Mouse (Mus musculus): ENCODE measurements around the gene Gm6880.

- TF ChIP-seq ZNF384 (IDR thresholded peaks at IDR 0.05; ENCODE audit: low read depth, low read length) (no peak), HCFC1 (IDR thresholded peaks at IDR 0.05; ENCODE audit: borderline replicate concordance, insufficient read depth, low read length) (no peak), CHD2 (IDR thresholded peaks at IDR 0.05; ENCODE audit: low read depth, low read length) (no peak), ZC3H11A (IDR thresholded peaks at IDR 0.05; ENCODE audit: borderline replicate concordance, low read depth, low read length) (no peak), MAFK (IDR thresholded peaks at IDR 0.05; ENCODE audit: insufficient read depth, low read depth, low read length) (no peak)
These were observed 29.9 kb downstream of the Gm6880 start for GRCm38 (mm10) chrX:74451157-74451912.

Data from ES-E14 (cell line).